Mouse (Mus musculus): ENCODE measurements around the gene Naa15. TPM values are rescaled to one million over a fixed set of nuclear protein-coding genes. Genes with fewer than 3 reads are reported as not detected.
"Not testable (repeated sequence)": the region's sequence is repeated elsewhere in the genome, so short reads cannot be mapped to it uniquely, and the experiment has no call there.

Naa15 gene
- polyA plus RNA-seq, 1 experiment from 2014 or later = 65.0 TPM

DNA sequence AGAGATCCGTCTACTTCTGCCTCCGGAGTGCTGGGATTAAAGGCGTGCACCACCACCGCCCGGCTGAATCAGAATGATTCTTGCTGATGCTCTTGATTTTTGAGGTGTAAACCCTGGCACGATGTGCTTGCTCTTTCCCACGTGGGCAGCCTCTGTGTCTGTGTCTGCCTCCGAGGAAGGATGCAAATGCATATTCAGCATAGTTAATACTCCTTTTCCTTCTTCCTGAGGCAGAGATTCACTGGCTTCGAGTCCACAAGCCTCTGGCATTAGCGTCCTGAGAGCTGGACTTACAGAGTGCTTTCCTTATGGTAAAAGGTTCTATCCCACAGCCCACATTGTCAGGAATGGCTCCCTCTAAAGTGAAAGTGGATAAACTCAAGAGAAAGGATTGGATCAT lies 14.3 kb upstream of the Naa15 start:
- CTCF ChIA-PET = interaction anchor here (1.0 to 3.7 kb wide), 4 partner anchors 9 to 47 kb away, joined by 3 to 21 read pairs (median 4); partner anchors contain the start of gene Ndufc1
- in situ Hi-C loops (cut with MboI; ENCODE audit: low pct_unique_long_range_greater_than_20kb) = no loop called here

DNA sequence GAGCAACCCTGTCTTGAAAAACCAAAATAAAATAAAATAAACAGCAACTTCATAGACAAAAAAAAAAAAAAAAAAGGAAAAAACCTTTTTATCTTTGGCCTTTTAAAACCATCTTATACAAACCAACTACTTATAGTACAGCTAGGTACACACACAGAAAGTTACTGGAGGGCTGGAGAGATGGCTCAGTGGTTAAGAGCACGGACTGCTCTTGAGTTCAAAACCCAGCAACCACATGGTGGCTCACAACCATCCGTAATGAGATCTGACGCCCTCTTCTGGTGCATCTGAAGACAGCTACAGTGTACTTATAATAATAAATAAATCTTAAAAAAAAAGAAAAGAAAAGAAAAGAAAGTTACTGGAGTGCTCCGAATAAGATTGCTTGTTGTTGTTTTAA lies 12.9 kb upstream of the Naa15 start:
- DNase-seq (ENCODE audit: low read depth, low spot score); H3K27me3 ChIP-seq; ATAC-seq; in situ Hi-C loops (cut with MboI; ENCODE audit: low pct_unique_long_range_greater_than_20kb): not testable (repeated sequence)
- ChIA-PET POLR2A (interaction anchor here (0.6 kb wide), 2 partner anchors 11 to 1707 kb away, joined by 3 to 4 read pairs; no protein-coding TSS in a partner anchor), CTCF (interaction anchor here (1.4 to 1.6 kb wide), 2 partner anchors 9 to 10 kb away, joined by 4 to 7 read pairs; no protein-coding TSS in a partner anchor)
- peak; percentile 59 for TF ChIP-seq CTCF (IDR thresholded peaks at IDR 0.05)

More for the DNA sequence above, 14.3 kb upstream of the Naa15 start:
- ATAC-seq (no peak), DNase-seq (ENCODE audit: low read depth, low spot score) (no peak)
- H3K27me3 ChIP-seq = no peaks in the 10 kb centered on the region
- TF ChIP-seq CTCF (IDR thresholded peaks at IDR 0.05) = no peak
- POLR2A ChIA-PET = no interaction called here

DNA sequence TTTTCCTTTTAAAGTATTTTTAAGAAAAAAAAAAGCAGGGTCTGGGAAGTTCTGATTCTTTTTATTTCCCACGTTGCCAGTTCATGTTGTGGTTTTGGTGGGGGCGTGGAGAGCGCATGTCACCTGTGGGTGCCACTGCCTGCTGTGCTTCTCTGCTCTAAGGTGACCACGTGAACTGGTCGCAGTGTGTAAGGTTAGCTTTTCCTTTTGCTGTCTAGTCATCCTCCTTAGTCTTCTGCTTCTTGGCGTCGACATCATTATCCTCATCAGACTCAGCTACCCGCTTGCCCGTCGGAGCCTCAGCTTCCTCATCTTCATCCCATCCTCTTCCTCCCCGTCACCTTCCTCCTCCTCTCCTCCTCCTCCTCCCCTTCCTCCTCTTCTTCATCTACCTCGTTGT lies 12.3 kb upstream of the Naa15 start:
- ChIA-PET CTCF (interaction anchor here (1.4 to 1.6 kb wide), 2 partner anchors 10 kb away, joined by 4 to 7 read pairs; no protein-coding TSS in a partner anchor), POLR2A (interaction anchor here (0.6 to 1.0 kb wide), 3 partner anchors 10 to 1902 kb away, joined by 3 to 4 read pairs (median 3); no protein-coding TSS in a partner anchor)
- no peak for TF ChIP-seq CTCF (IDR thresholded peaks at IDR 0.05)
- DNase-seq (ENCODE audit: low read depth, low spot score) (no peak), ATAC-seq (no peak)
- in situ Hi-C loops (cut with MboI; ENCODE audit: low pct_unique_long_range_greater_than_20kb) = no loop called here
- H3K27me3 ChIP-seq = no peaks in the 10 kb centered on the region

DNA sequence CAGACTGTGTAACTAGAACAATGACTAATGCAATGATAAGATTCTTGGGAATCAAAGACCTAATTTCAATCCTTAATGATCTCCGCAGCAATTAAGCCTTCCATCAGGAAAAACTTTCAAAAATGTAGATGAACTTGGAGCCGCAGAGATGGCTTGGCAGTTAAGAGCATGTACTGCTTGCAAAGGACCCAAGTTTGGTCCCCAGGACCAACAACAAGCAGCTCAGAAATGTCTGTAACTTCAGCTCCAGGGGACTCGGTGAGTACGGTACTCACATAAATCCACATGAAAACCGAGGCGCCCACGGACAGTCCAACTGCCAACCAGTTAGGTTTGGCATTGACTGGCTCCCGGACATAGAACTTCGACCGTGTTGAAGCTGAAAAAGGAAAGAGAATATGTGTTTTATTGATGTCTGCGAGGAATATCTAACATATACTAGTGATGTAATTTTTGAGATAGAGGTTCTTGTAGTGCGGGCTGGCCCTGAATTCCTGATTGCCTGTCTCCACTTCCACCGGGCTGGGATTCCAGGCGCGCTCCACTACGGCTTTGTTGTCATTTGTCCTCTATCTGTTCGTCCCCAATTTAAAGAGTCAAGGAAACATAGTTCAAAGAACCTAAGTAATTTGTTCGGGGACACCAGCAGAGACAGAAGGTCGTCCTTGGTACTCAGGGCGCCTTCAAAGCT lies 6.9 kb upstream of the Naa15 start:
- ATAC-seq (peak; percentile 19), DNase-seq (ENCODE audit: low read depth, low spot score) (no peak)
- in situ Hi-C loops (cut with MboI; ENCODE audit: low pct_unique_long_range_greater_than_20kb) = no loop called here
- H3K27me3 ChIP-seq = no peaks in the 10 kb centered on the region
- no peak for TF ChIP-seq CTCF (IDR thresholded peaks at IDR 0.05)
- POLR2A ChIA-PET = interaction anchor here (0.6 to 1.6 kb wide), 11 partner anchors 10 to 113 kb away, joined by 3 to 6 read pairs (median 3); no protein-coding TSS in a partner anchor
- CTCF ChIA-PET = interaction anchor here (0.7 to 10.2 kb wide), 12 partner anchors 9 to 174 kb away, joined by 3 to 89 read pairs (median 6); partner anchors contain the start of gene Mgarp

DNA sequence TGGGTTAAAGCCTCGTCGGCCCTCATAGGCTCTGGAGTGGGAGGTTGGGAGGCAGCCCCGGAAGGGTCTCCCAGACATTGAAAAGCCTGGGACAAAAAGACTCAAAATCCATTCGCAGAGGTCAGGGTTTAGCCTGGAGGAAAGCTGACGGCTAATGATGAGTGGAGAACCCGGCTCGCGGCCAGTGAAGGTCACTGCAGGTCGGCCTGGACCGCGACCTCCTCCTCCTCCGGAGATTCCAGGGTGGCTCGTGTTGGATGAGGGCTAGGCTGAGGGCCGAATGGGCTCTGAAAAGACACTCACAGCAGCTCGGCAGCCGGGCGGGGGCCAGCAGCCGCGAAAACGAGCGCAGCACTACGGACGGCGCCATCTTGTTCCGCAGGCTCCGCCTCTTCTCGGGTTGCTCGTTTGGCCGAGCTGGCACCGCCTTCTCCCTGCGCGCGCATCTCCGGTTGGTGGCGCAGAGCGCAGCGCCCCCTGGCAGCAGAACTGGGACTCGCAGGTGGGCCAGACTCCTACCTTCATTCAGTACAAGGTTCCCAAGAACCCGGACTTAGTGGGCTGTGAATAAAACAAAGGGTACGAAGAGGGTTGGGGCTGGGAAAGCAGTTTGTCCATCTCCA lies 6.3 kb upstream of the Naa15 start, which contains the start of gene Ndufc1:
TSS of gene Ndufc1 (minus strand) at position 428 of the 623 bp plus-strand sequence.
- TF ChIP-seq CTCF (IDR thresholded peaks at IDR 0.05) = no peak
- in situ Hi-C loops (cut with MboI; ENCODE audit: low pct_unique_long_range_greater_than_20kb) = no loop called here
- DNase-seq (ENCODE audit: low read depth, low spot score) (peak; percentile 80), ATAC-seq (peak; percentile 92)
- H3K27me3 ChIP-seq = no peaks in the 10 kb centered on the region
- ChIA-PET POLR2A (interaction anchor here (0.6 to 1.6 kb wide), 11 partner anchors 9 to 112 kb away, joined by 3 to 6 read pairs (median 3); no protein-coding TSS in a partner anchor), CTCF (interaction anchor here (0.7 to 10.2 kb wide), 13 partner anchors 9 to 174 kb away, joined by 3 to 89 read pairs (median 6); partner anchors contain the start of gene Mgarp)

DNA sequence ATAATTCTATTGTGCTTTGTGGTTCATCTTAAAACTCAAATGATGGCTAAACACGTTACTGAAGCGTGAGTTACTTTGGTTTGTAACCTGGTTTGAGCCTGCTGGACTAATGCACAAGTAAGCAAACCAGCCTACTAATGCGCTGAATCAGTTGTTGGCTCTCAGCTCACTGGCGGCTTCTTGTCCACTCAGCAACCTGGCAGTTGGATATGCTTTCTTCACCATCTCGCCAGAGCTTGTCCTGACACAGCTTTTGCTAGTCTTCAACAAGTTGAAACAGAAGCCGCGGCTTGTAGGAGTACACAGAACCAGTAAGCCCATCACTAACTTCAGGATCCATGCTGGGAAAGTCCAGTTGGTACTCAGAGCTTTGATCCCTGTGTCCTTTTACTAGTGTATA lies 2.5 kb upstream of the Naa15 start:
- in situ Hi-C loops (cut with MboI; ENCODE audit: low pct_unique_long_range_greater_than_20kb) = loop anchor here (5.0 kb wide), 1 partner anchor 35 kb away; no protein-coding TSS in a partner anchor
- TF ChIP-seq CTCF (IDR thresholded peaks at IDR 0.05) = no peak
- no peak for DNase-seq (ENCODE audit: low read depth, low spot score)
- H3K27me3 ChIP-seq = no peaks in the 10 kb centered on the region
- CTCF ChIA-PET = interaction anchor here (0.9 to 10.2 kb wide), 6 partner anchors 10 to 68 kb away, joined by 3 to 89 read pairs (median 5); partner anchors contain the start of gene Mgarp
- POLR2A ChIA-PET = no interaction called here
- ATAC-seq = no peak

DNA sequence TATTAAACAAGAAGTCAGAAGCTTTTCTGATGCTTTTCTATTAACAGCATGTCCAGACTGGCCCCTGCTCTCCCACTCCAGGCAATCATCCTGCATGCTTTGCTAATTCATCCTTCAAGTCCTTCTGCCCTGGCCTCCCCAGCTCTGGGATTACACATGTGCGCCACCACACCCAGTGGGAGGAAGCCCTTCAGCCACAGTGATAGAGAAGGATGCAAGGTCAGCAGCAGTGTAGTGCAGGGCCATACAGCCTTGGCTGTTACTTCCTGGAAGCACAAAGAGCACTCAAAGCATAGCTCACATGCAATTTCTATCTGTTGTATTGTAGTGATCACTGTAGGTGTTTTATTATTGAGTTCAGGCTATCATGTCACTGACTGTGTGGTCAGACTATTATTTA lies 1.7 kb upstream of the Naa15 start:
- POLR2A ChIA-PET = no interaction called here
- H3K27me3 ChIP-seq = no peaks in the 10 kb centered on the region
- CTCF ChIA-PET = interaction anchor here (0.9 to 10.2 kb wide), 5 partner anchors 10 to 107 kb away, joined by 3 to 89 read pairs (median 3); partner anchors contain the start of gene Mgarp
- DNase-seq (ENCODE audit: low read depth, low spot score) (no peak), ATAC-seq (no peak)
- no peak for TF ChIP-seq CTCF (IDR thresholded peaks at IDR 0.05)
- in situ Hi-C loops (cut with MboI; ENCODE audit: low pct_unique_long_range_greater_than_20kb) = loop anchor here (5.0 kb wide), 1 partner anchor 36 kb away; no protein-coding TSS in a partner anchor

DNA sequence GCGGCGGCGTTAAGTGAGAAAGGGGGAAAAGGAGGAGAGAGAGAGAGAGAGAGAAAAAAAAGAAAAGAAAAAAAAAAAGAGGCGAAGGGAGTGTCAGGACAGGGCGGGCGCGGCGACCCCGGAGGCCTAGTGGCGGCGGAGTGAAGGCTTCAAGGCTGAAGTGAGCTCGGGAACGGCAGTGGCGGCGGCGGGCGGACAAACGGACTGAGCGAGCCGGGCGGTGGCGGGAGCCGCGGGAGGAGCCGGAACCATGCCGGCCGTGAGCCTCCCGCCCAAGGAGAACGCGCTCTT lies 1.1 kb downstream of the Naa15 start:
- POLR2A ChIA-PET = interaction anchor here (0.7 kb wide), 2 partner anchors 11 to 50 kb away, joined by 3 to 4 read pairs; no protein-coding TSS in a partner anchor
- CTCF ChIA-PET = no interaction called here
- in situ Hi-C loops (cut with MboI; ENCODE audit: low pct_unique_long_range_greater_than_20kb) = no loop called here
- ATAC-seq (peak; percentile 33), DNase-seq (ENCODE audit: low read depth, low spot score) (no peak)
- TF ChIP-seq CTCF (IDR thresholded peaks at IDR 0.05) = no peak
- H3K27me3 ChIP-seq = no peaks in the 10 kb centered on the region

DNA sequence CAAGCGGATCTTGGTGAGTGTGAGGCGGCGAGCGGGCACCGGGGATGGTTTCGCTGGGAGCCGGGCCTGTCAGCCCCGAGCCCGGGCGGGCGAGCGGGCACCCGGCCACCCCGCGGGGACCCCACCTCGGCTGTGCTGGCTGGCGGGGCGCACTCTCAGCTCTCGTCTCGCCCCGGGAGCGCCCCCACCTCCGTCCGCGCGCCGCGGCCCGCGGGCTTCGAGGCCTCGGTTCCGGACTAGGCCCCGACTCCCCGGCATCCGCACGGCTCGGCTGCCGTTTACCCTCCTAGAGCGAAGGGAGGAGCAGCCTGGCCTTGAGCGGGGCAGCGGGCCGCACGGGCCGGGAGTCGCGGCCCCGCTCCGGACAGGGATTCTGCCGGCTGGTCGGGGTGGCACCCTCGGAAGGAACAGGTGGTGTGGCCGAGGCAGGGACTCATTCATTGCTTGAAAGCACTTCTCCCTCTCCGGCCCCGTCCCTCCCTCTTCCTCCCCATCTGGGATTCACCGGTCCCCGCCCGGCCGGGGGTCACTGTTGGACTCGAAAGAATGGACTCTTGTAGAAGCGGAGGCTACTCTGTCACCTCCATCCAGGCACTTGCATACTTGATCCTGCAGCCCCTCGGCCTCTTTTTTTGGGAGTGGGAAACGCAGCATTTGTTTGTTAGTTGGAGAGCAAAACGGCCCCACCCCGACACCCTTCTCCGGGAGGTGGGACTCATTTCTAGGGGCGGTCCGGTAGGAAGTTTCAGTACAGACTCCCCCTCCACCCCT lies 1.6 kb downstream of the Naa15 start:
- POLR2A ChIA-PET = interaction anchor here (0.7 kb wide), 3 partner anchors 40 to 782 kb away, joined by 3 to 4 read pairs (median 3); no protein-coding TSS in a partner anchor
- no peak for TF ChIP-seq CTCF (IDR thresholded peaks at IDR 0.05)
- ATAC-seq (peak; percentile 44), DNase-seq (ENCODE audit: low read depth, low spot score) (no peak)
- in situ Hi-C loops (cut with MboI; ENCODE audit: low pct_unique_long_range_greater_than_20kb) = no loop called here
- H3K27me3 ChIP-seq = no peaks in the 10 kb centered on the region
- CTCF ChIA-PET = no interaction called here

DNA sequence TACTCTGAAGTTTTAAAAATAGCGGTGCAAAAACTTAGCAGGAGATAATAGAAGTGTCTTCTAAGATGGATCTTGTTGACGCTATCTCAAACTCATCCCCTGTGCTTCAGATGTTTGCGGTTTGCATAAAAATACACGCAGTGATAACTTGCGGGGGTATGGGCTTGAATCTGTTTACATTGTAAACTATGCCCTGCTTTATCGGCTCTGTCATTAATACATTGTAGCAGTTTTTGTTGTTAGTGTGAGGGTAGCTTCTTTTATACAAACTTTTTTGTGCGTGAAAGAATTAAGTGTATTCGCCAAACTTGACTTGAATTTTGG lies 2.1 kb downstream of the Naa15 start:
- POLR2A ChIA-PET = interaction anchor here (0.7 kb wide), 2 partner anchors 40 to 782 kb away, joined by 3 read pairs; no protein-coding TSS in a partner anchor
- no peak for DNase-seq (ENCODE audit: low read depth, low spot score)
- CTCF ChIA-PET = interaction anchor here (1.5 kb wide), 1 partner anchor 9 kb away, joined by 4 read pairs; no protein-coding TSS in a partner anchor
- no peak for TF ChIP-seq CTCF (IDR thresholded peaks at IDR 0.05)
- ATAC-seq = no peak
- H3K27me3 ChIP-seq = no peaks in the 10 kb centered on the region
- in situ Hi-C loops (cut with MboI; ENCODE audit: low pct_unique_long_range_greater_than_20kb) = no loop called here

Data from Patski (cell line).